Comparison of ENCODE assay signal across 8 mouse cellular contexts in the genomic region with DNA sequence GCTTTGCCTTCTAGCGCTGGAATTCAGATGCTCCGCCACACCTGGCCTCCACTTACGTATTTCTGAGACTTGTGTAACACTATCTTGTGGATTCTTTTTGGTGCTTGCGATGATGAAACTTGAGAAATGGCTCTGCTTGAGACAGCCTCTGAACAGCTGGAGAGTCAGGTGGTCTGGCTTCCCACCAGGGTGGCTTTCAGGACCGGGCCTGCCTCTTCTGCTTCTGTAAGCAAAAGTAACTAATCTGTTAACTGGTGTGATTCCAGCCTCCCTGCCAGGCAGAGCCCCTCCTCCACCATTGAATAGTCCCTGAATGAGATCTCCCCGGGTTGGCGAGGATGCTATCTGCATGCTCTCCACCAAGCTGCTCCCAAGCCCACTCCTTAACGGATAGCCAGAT.
DNase-seq lines count a peak whose midpoint lies in the region; TF ChIP-seq lines count a peak whose summit lies in the region.

No protein-coding gene starts in this region.

- peak; percentile 96 for DNase-seq in ZHBTc4 (ENCODE audit: low read depth, low spot score)
- peak; percentile 77 for DNase-seq in gastrocnemius, postnatal 14 days
- peak; percentile 69 for DNase-seq in midbrain, embryonic 10.5 days (ENCODE audit: low spot score)
- no peak for DNase-seq in urinary bladder, postnatal 4 days (ENCODE audit: low spot score in 2 of 2)
- no peak for DNase-seq in thymus, postnatal 4 days
- no peak for DNase-seq in heart, postnatal 36 days
- DNase-seq in heart, embryonic 10.5 days (ENCODE audit: low spot score), result no peak

- H3K4me3 ChIP-seq in ES-Bruce4 (ENCODE audit: low read depth, low read length), result peak overlapping the region; percentile 16
- peak overlapping the region; percentile 44 for H3K4me3 ChIP-seq in midbrain, embryonic 10.5 days
- H3K4me3 ChIP-seq in heart, embryonic 10.5 days, result no peak overlapping the region

- H3K27me3 ChIP-seq in ES-Bruce4 (ENCODE audit: control insufficient read depth, insufficient read depth, low read length, poor library complexity, severe bottlenecking), result no peaks in the 10 kb centered on the region
- H3K27me3 ChIP-seq in midbrain, embryonic 10.5 days (ENCODE audit: low read depth, poor library complexity, severe bottlenecking), result no peaks in the 10 kb centered on the region
- H3K27me3 ChIP-seq in heart, embryonic 10.5 days (ENCODE audit: insufficient read depth, poor library complexity, severe bottlenecking), result no peaks in the 10 kb centered on the region

- no peaks in the 10 kb centered on the region for H3K36me3 ChIP-seq in ES-Bruce4 (ENCODE audit: control insufficient read depth, insufficient read depth, low read length, poor library complexity, severe bottlenecking)
- H3K36me3 ChIP-seq in midbrain, embryonic 10.5 days, result no peaks in the 10 kb centered on the region
- no peaks in the 10 kb centered on the region for H3K36me3 ChIP-seq in heart, embryonic 10.5 days

- H3K9me3 ChIP-seq in ES-Bruce4 (replicated peaks; ENCODE audit: control insufficient read depth, insufficient read depth, low read length, poor library complexity, severe bottlenecking), result no peaks in the 10 kb centered on the region
- H3K9me3 ChIP-seq in midbrain, embryonic 10.5 days (replicated peaks), result no peaks in the 10 kb centered on the region
- no peaks in the 10 kb centered on the region for H3K9me3 ChIP-seq in heart, embryonic 10.5 days

- peaks cover 8% of the 10 kb centered on the region for H3K4me1 ChIP-seq in ES-Bruce4 (ENCODE audit: control insufficient read depth, insufficient read depth, low read length)
- H3K4me1 ChIP-seq in midbrain, embryonic 10.5 days, result peaks cover 100% of the 10 kb centered on the region
- peaks cover 32% of the 10 kb centered on the region for H3K4me1 ChIP-seq in heart, embryonic 10.5 days

- H3K9ac ChIP-seq in ES-Bruce4 (ENCODE audit: low read depth, poor library complexity, severe bottlenecking), result peak overlapping the region; percentile 33

- TF ChIP-seq CTCF in ES-Bruce4 (IDR thresholded peaks at IDR 0.05; ENCODE audit: low read depth, low read length), result no peak

- intact Hi-C loops in gastrocnemius, postnatal 14 days (cut with DNase I; ENCODE audit: low total_unique reads), result no loop called here
- intact Hi-C loops in heart, postnatal 36 days (cut with DNase I), result no loop called here

- TF ChIP-seq EP300 in ES-Bruce4 (IDR thresholded peaks at IDR 0.05; ENCODE audit: insufficient read depth, low read depth, low read length), result peak; percentile 98

- H3K27ac ChIP-seq in ES-Bruce4 (ENCODE audit: insufficient read depth, low read length), result peak overlapping the region; percentile 97
- H3K27ac ChIP-seq in midbrain, embryonic 10.5 days (replicated peaks), result peak overlapping the region; percentile 90
- no peak overlapping the region for H3K27ac ChIP-seq in heart, embryonic 10.5 days

- 5% methylated on average over 8 of the region's 8 CpGs for WGBS in midbrain, embryonic 10.5 days
- WGBS in heart, embryonic 10.5 days, result 28% methylated on average over 8 of the region's 8 CpGs

- no peak for TF ChIP-seq POLR2A in ES-Bruce4 (IDR thresholded peaks at IDR 0.05; ENCODE audit: insufficient read depth, low read length)

Comparison
In these comparisons a context has a peak if more than half of its experiments do, and no peak if none do; other contexts are left out.
1. DNase-seq: peak in ZHBTc4 (single experiment), gastrocnemius, postnatal 14 days (single experiment) and midbrain, embryonic 10.5 days (single experiment); none in urinary bladder, postnatal 4 days (0 of 2), thymus, postnatal 4 days (single experiment), heart, postnatal 36 days (0 of 2) and heart, embryonic 10.5 days (single experiment).